Mouse (Mus musculus) erythroblast, embryonic 14.5 days (primary cell): ENCODE measurements around the gene Olfr1428.
"Not testable (repeated sequence)": the region's sequence is repeated elsewhere in the genome, so short reads cannot be mapped to it uniquely, and the experiment has no call there.

Experiments used
- GATA1 ChIP-seq: IDR thresholded peaks from 2 replicates; pipeline ENCODE4 v1.6.1; 2012; ENCODE audit warnings: low read length, inconsistent platforms, mixed read lengths
- TAL1 ChIP-seq: IDR thresholded peaks from 3 replicates; pipeline ENCODE4 v1.6.1; 2012; ENCODE audit warnings: low read length, inconsistent platforms, mixed read lengths

DNA sequence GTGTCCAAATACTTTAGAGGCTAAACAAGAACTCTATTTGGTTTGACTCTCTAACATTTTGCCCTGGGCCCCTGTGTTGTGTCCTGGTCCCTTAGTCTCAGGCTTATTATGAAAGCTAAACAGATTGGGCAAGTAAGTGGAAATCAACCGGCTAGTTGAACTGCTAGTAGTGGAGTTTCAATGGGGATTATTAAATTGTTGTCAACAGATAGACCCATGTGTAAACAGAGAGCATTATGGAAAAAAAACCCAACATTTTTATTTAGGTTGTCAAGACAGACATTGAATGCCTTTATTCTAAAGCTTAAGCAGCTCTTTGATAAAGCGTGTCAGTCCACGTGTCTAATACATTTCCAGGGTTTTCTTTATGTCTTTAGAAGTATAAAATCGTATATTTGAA lies 38.1 kb downstream of the Olfr1428 start, which contains the start of gene Olfr1425:
- TF ChIP-seq TAL1, GATA1: not testable (repeated sequence)
